Mouse (Mus musculus) layer of hippocampus, adult 8-10 months (tissue): ENCODE results near the gene Fam71e1. TPM values are rescaled to one million over a fixed set of nuclear protein-coding genes. Genes with fewer than 3 reads are reported as not detected.

Source experiments
- DNase-seq, 2 experiments: peaks; one replicate each; pipeline ENCODE4 v3.0.0; 2022; ENCODE audit warnings: low spot score in 2 of 2
- total RNA-seq, 4 experiments: library from RNA; stranded (reverse); gene quantifications; 2 replicates each; pipeline ENCODE4 v1.2.4; 2022

Gene Fam71e1
- total RNA-seq: 10 to 100 TPM; 15.5 to 21.6 (median 19.0) TPM

GRCm38 (mm10) chr7:44495992-44496770, at the start of gene Fam71e1, which contains the start of gene Emc10:
TSS of gene Fam71e1 (plus strand) at chr7:44496581.
TSS of gene Emc10 (minus strand) at chr7:44496529.
- peak; percentile 98 for DNase-seq

GRCm38 (mm10) chr7:44453256-44453655, 43.1 kb upstream of the Fam71e1 start:
- DNase-seq: no peak

GRCm38 (mm10) chr7:44456302-44456701, 40.1 kb upstream of the Fam71e1 start:
- no peak for DNase-seq

- DNase-seq: no peak
Measured at GRCm38 (mm10) chr7:44460067-44460466, 36.3 kb upstream of the Fam71e1 start.

GRCm38 (mm10) chr7:44460767-44461502, 35.4 kb upstream of the Fam71e1 start:
- peak in 1 of 2 experiments; percentile 18 for DNase-seq

- DNase-seq: peak in 1 of 2 experiments; percentile 19
Measured at GRCm38 (mm10) chr7:44461503-44462217, 34.7 kb upstream of the Fam71e1 start.

GRCm38 (mm10) chr7:44462218-44463055, 33.9 kb upstream of the Fam71e1 start:
- DNase-seq: peak in 1 of 2 experiments; percentile 30

GRCm38 (mm10) chr7:44463056-44463425, 33.3 kb upstream of the Fam71e1 start:
- DNase-seq: no peak

GRCm38 (mm10) chr7:44463556-44464225, 32.7 kb upstream of the Fam71e1 start:
- DNase-seq: peak in 1 of 2 experiments; percentile 36

- DNase-seq: peak; percentile 88 to 89
Measured at GRCm38 (mm10) chr7:44464511-44464910, 31.9 kb upstream of the Fam71e1 start.

GRCm38 (mm10) chr7:44465111-44465510, 31.3 kb upstream of the Fam71e1 start, which contains the start of gene Aspdh:
TSS of gene Aspdh (plus strand) at chr7:44465391.
- DNase-seq: peak in 1 of 2 experiments; percentile 21

GRCm38 (mm10) chr7:44466006-44466887, 30.1 kb upstream of the Fam71e1 start:
- peak; percentile 21 to 23 for DNase-seq

- peak in 1 of 2 experiments; percentile 38 for DNase-seq
Measured at GRCm38 (mm10) chr7:44466888-44467311, 29.5 kb upstream of the Fam71e1 start.

GRCm38 (mm10) chr7:44467811-44468411, 28.5 kb upstream of the Fam71e1 start, which contains the start of gene Josd2:
TSS of gene Josd2 (plus strand) at chr7:44467980.
- peak; percentile 98 for DNase-seq

GRCm38 (mm10) chr7:44468644-44469285, 27.6 kb upstream of the Fam71e1 start:
- peak in 1 of 2 experiments; percentile 40 for DNase-seq

- peak; percentile 5 to 18 for DNase-seq
Measured at GRCm38 (mm10) chr7:44469677-44470675, 26.4 kb upstream of the Fam71e1 start.
